Mouse (Mus musculus): Measurements from ENCODE around the gene Acbd3. TPM values are rescaled to one million over a fixed set of nuclear protein-coding genes. Genes with fewer than 3 reads are reported as not detected.

Acbd3 gene
- polyA plus RNA-seq, 1 experiment from 2014 or later = 18.5 TPM

GRCm38 (mm10) chr1:180719951-180720689 lies 5.7 kb upstream of the Acbd3 start:
- Histone ChIP-seq H3K4me2 (no peak overlapping the region), H3K9me3 (no peaks in the 10 kb centered on the region), H3K9ac (no peak overlapping the region), H3K27ac (replicated peaks) (no peak overlapping the region), H3K4me3 (no peak overlapping the region), H3K36me3 (no peaks in the 10 kb centered on the region), H3K4me1 (peaks cover 6% of the 10 kb centered on the region), H3K27me3 (replicated peaks) (no peaks in the 10 kb centered on the region)
- peak; percentile 25; the same call in 1 of the 2 replicates for ATAC-seq (ENCODE audit: extremely low read depth, insufficient number of reproducible peaks, low FRiP score, low TSS enrichment)
- WGBS = 41% methylated on average over 5 of the region's 5 CpGs

- no peak overlapping the region for H3K4me2 ChIP-seq
- H3K27ac ChIP-seq (replicated peaks) = no peak overlapping the region
- no peak overlapping the region for H3K9ac ChIP-seq
- no peak for ATAC-seq (ENCODE audit: extremely low read depth, insufficient number of reproducible peaks, low FRiP score, low TSS enrichment)
- no peak overlapping the region for H3K4me3 ChIP-seq
- no peaks in the 10 kb centered on the region for H3K27me3 ChIP-seq (replicated peaks)
- no peaks in the 10 kb centered on the region for H3K9me3 ChIP-seq
- WGBS = 46% methylated on average over 1 of the region's 1 CpGs
- no peaks in the 10 kb centered on the region for H3K36me3 ChIP-seq
- H3K4me1 ChIP-seq = peaks cover 16% of the 10 kb centered on the region
Observed at GRCm38 (mm10) chr1:180722608-180723007, 3.2 kb upstream of the Acbd3 start.

DNA sequence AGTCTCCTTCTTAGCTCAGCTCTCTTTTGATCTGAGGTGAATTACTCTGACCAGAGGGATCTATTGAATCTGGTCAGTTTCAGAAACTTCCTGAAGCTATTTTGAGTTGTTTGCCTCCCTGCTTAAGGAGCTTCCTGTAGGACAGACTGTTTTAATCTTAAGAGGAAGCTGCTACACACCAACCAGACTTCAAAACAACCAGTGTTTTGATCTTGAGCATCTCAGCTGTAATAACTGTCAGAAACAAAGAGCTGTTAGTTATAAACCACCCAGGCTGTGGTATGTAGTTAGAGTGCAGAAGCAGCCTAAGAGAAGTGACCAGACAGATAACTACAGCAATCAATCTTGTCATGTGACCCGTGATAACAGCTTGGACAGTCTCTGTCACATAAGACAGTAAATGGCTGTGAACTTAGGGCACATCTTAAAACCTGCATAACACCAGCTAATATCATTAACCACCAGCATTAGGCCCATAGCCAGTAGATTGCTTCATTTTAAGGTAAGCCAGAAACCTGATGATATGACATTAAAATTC lies 2.1 kb upstream of the Acbd3 start:
- Histone ChIP-seq H3K27ac (replicated peaks) (no peak overlapping the region), H3K4me2 (no peak overlapping the region), H3K4me3 (no peak overlapping the region), H3K9me3 (no peaks in the 10 kb centered on the region), H3K27me3 (replicated peaks) (no peaks in the 10 kb centered on the region), H3K36me3 (no peaks in the 10 kb centered on the region), H3K9ac (no peak overlapping the region), H3K4me1 (peaks cover 27% of the 10 kb centered on the region)
- 28% methylated on average over 1 of the region's 1 CpGs for WGBS
- no peak for ATAC-seq (ENCODE audit: extremely low read depth, insufficient number of reproducible peaks, low FRiP score, low TSS enrichment)

DNA sequence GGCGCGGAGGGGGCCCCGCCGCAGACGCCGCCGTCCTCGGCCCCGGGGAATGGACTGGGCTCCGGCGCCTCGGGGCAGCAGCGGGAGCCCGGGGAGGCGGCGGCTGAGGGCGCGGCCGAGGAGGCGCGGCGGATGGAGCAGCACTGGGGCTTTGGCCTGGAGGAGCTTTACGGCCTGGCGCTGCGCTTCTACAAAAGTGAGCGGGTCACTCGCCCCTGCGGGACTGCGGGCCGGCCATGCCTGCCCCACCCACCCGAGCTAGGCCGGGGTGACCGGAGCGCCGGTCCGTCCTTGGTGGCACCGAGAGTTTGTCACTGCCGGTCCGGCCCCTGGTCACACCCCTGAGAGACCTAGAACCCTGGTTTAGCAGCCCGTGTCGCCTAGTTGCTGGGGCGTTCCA lies 340 bp downstream of the Acbd3 start:
- Histone ChIP-seq H3K9me3 (no peaks in the 10 kb centered on the region), H3K9ac (peak overlapping the region; percentile 99), H3K4me3 (peak overlapping the region; percentile 100), H3K4me2 (peak overlapping the region; percentile 90), H3K27me3 (replicated peaks) (no peaks in the 10 kb centered on the region), H3K4me1 (peaks cover 42% of the 10 kb centered on the region), H3K36me3 (no peaks in the 10 kb centered on the region), H3K27ac (replicated peaks) (peak overlapping the region; percentile 95)
- peak; percentile 71 for ATAC-seq (ENCODE audit: extremely low read depth, insufficient number of reproducible peaks, low FRiP score, low TSS enrichment)
- 0% methylated on average over 38 of the region's 42 CpGs for WGBS

GRCm38 (mm10) chr1:180729231-180729630 lies 3.4 kb downstream of the Acbd3 start:
- no peak overlapping the region for H3K27ac ChIP-seq (replicated peaks)
- H3K36me3 ChIP-seq = peaks cover 11% of the 10 kb centered on the region
- no peak overlapping the region for H3K9ac ChIP-seq
- H3K27me3 ChIP-seq (replicated peaks) = no peaks in the 10 kb centered on the region
- H3K4me1 ChIP-seq = peaks cover 42% of the 10 kb centered on the region
- no peak for ATAC-seq (ENCODE audit: extremely low read depth, insufficient number of reproducible peaks, low FRiP score, low TSS enrichment)
- H3K4me3 ChIP-seq = no peak overlapping the region
- 86% methylated on average over 3 of the region's 3 CpGs for WGBS
- H3K4me2 ChIP-seq = no peak overlapping the region
- no peaks in the 10 kb centered on the region for H3K9me3 ChIP-seq

- ATAC-seq (ENCODE audit: extremely low read depth, insufficient number of reproducible peaks, low FRiP score, low TSS enrichment) = no peak
- no peaks in the 10 kb centered on the region for H3K4me1 ChIP-seq
Observed at GRCm38 (mm10) chr1:180747827-180748226, 22.0 kb downstream of the Acbd3 start.

DNA sequence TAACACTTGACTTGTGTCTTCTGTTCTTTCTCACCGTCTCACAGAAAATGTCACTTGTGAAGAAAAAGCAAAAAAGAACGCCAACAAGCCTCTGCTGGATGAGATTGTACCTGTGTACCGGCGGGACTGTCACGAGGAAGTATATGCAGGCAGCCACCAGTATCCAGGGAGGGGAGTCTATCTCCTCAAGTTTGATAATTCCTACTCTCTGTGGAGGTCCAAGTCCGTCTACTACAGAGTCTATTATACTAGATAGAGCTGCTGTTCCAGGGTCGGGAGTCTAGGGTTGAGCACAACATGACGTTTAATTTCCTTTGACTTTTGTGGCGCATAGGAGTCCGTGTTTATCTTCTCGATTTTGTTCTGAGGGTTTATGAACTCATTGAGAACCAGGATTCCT lies 26.3 kb downstream of the Acbd3 start:
- 91% methylated on average over 11 of the region's 11 CpGs for WGBS
- H3K4me2 ChIP-seq = no peak overlapping the region
- no peak for ATAC-seq (ENCODE audit: extremely low read depth, insufficient number of reproducible peaks, low FRiP score, low TSS enrichment)
- no peaks in the 10 kb centered on the region for H3K27me3 ChIP-seq (replicated peaks)
- H3K4me3 ChIP-seq = no peak overlapping the region
- no peak overlapping the region for H3K9ac ChIP-seq
- H3K4me1 ChIP-seq = no peaks in the 10 kb centered on the region
- H3K27ac ChIP-seq (replicated peaks) = no peak overlapping the region
- H3K9me3 ChIP-seq = no peaks in the 10 kb centered on the region
- H3K36me3 ChIP-seq = peaks cover 74% of the 10 kb centered on the region

More at GRCm38 (mm10) chr1:180747827-180748226, 22.0 kb downstream of the Acbd3 start:
- Histone ChIP-seq H3K27ac (replicated peaks) (no peak overlapping the region), H3K9ac (no peak overlapping the region), H3K4me2 (no peak overlapping the region), H3K36me3 (peaks cover 87% of the 10 kb centered on the region), H3K9me3 (no peaks in the 10 kb centered on the region), H3K4me3 (no peak overlapping the region), H3K27me3 (replicated peaks) (no peaks in the 10 kb centered on the region)

- H3K4me2 ChIP-seq = no peak overlapping the region
- H3K4me1 ChIP-seq = no peaks in the 10 kb centered on the region
- no peaks in the 10 kb centered on the region for H3K27me3 ChIP-seq (replicated peaks)
- no peak overlapping the region for H3K4me3 ChIP-seq
- peaks cover 53% of the 10 kb centered on the region for H3K36me3 ChIP-seq
- no peaks in the 10 kb centered on the region for H3K9me3 ChIP-seq
- no peak overlapping the region for H3K27ac ChIP-seq (replicated peaks)
- ATAC-seq (ENCODE audit: extremely low read depth, insufficient number of reproducible peaks, low FRiP score, low TSS enrichment) = no peak
- no peak overlapping the region for H3K9ac ChIP-seq
- 87% methylated on average over 8 of the region's 8 CpGs for WGBS
Observed at GRCm38 (mm10) chr1:180754376-180754775, 28.5 kb downstream of the Acbd3 start.

DNA sequence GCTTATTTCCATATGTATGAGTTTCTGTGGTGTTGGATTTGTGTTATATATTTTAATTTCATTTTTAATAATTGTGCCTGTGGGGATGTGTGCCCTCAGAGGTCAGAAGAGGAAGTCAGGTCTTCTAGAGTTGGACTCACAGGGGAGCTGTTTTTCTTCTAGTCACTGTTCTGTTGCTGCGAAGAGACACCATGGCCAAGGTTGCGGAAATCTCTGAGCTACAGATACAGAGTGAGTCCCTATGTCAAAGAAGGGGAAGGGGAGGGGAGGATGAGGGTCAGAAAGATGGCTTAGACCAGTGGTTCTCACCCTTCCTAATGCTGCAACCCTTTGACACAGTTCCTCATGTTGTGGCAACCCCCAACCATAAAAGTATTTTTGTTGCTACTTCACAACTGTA lies 30.9 kb downstream of the Acbd3 start:
- Histone ChIP-seq H3K4me2 (no peak overlapping the region), H3K9me3 (no peaks in the 10 kb centered on the region), H3K27me3 (replicated peaks) (no peaks in the 10 kb centered on the region), H3K27ac (replicated peaks) (no peak overlapping the region), H3K36me3 (peaks cover 40% of the 10 kb centered on the region), H3K4me3 (no peak overlapping the region), H3K4me1 (no peaks in the 10 kb centered on the region), H3K9ac (no peak overlapping the region)
- WGBS = 82% methylated on average over 2 of the region's 2 CpGs
- no peak for ATAC-seq (ENCODE audit: extremely low read depth, insufficient number of reproducible peaks, low FRiP score, low TSS enrichment)

- H3K4me1 ChIP-seq = no peaks in the 10 kb centered on the region
- no peak overlapping the region for H3K4me2 ChIP-seq
- no peak overlapping the region for H3K27ac ChIP-seq (replicated peaks)
- no peak for ATAC-seq (ENCODE audit: extremely low read depth, insufficient number of reproducible peaks, low FRiP score, low TSS enrichment)
- H3K36me3 ChIP-seq = peaks cover 33% of the 10 kb centered on the region
- 80% methylated on average over 3 of the region's 3 CpGs for WGBS
- peaks cover 4% of the 10 kb centered on the region for H3K27me3 ChIP-seq (replicated peaks)
- H3K9me3 ChIP-seq = no peaks in the 10 kb centered on the region
- no peak overlapping the region for H3K4me3 ChIP-seq
- H3K9ac ChIP-seq = no peak overlapping the region
Observed at GRCm38 (mm10) chr1:180757252-180757955, 31.6 kb downstream of the Acbd3 start.

DNA sequence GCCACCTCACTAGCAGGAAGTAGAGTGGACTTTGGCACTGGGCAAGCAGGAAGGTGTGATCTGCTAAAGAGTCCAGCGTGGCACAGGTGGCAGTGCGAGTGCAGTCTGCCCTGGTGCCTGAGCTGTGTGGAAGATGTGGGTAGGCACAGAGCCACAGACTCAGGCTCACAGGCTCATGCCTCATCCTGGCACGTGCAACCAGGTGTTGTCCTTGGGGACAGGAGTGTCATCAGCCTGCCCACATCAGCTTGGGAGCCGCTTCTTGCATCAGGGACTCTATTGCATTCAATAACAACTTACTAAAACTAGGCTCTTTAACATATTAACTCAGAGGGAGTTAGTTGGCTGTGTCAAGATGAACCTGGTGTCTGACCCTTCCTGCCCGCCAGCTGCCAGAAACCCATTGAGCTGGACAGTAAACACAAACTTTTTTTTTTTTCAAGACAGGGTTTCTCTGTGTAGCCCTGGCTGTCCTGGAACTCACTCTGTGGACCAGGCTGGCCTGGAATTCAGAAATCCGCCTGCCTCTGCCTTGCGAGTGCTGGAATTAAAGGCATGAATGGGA lies 32.2 kb downstream of the Acbd3 start:
- peaks cover under 1% of the 10 kb centered on the region; the same call in 1 of the 2 replicates for H3K4me1 ChIP-seq
- no peak for ATAC-seq (ENCODE audit: extremely low read depth, insufficient number of reproducible peaks, low FRiP score, low TSS enrichment)
- peaks cover 27% of the 10 kb centered on the region for H3K36me3 ChIP-seq
- no peak overlapping the region for H3K4me3 ChIP-seq
- 89% methylated on average over 7 of the region's 7 CpGs for WGBS
- peaks cover 10% of the 10 kb centered on the region for H3K27me3 ChIP-seq (replicated peaks)
- no peak overlapping the region for H3K4me2 ChIP-seq
- no peak overlapping the region for H3K9ac ChIP-seq
- no peak overlapping the region for H3K27ac ChIP-seq (replicated peaks)
- no peaks in the 10 kb centered on the region for H3K9me3 ChIP-seq

Measured in heart, embryonic 13.5 days (tissue).